Mouse (Mus musculus): Measurements from ENCODE around the gene Prkag3. TPM values are rescaled to one million over a fixed set of nuclear protein-coding genes. Genes with fewer than 3 reads are reported as not detected.

Gene Prkag3
- polyA plus RNA-seq (2021; fragmentation: Nextera tagmentation) = not detected in 2 replicates
- long read RNA-seq, experiment 1, partial matches to known transcripts = 1 of 1 reads
- long read RNA-seq, experiment 1, other reads (novel, unspliced or antisense) = 0 of 1 reads
- long read RNA-seq, experiment 2 = 0 reads

GRCm38 (mm10) chr1:74748643-74749271 is at the start of gene Prkag3:
Gene Prkag3 (minus strand): TSS chr1:74749221.

GRCm38 (mm10) chr1:74791249-74791648 is 42.2 kb upstream of the Prkag3 start, which contains the start of gene Wnt10a:
Gene Wnt10a (plus strand): TSS chr1:74791516.

GRCm38 (mm10) chr1:74771845-74771930 is 22.7 kb upstream of the Prkag3 start, which contains the start of gene Wnt6:
Gene Wnt6 (plus strand): TSS chr1:74771892.

GRCm38 (mm10) chr1:74713099-74713858 is 35.7 kb downstream of the Prkag3 start, which contains the start of gene Cyp27a1:
Gene Cyp27a1 (plus strand): TSS chr1:74713574.

Other genes with a start within 250 kb of the Prkag3 start
- gene Cnot9, start 243.2 kb downstream of the Prkag3 start, polyA plus RNA-seq (2021; fragmentation: Nextera tagmentation) = 18.9 and 20.1 TPM in 2 replicates
- 11.9 and 16.0 TPM in 2 replicates for gene Plcd4, start 206.3 kb downstream of the Prkag3 start, polyA plus RNA-seq (2021; fragmentation: Nextera tagmentation)
- gene Usp37, start 204.9 kb downstream of the Prkag3 start, polyA plus RNA-seq (2021; fragmentation: Nextera tagmentation) = 12.7 and 18.1 TPM in 2 replicates
- gene Zfp142, start 161.0 kb downstream of the Prkag3 start, polyA plus RNA-seq (2021; fragmentation: Nextera tagmentation) = 6.0 and 7.1 TPM in 2 replicates
- gene Bcs1l, start 160.9 kb downstream of the Prkag3 start, polyA plus RNA-seq (2021; fragmentation: Nextera tagmentation) = 23.3 and 24.6 TPM in 2 replicates
- 24.0 and 26.0 TPM in 2 replicates for gene Rnf25, start 147.8 kb downstream of the Prkag3 start, polyA plus RNA-seq (2021; fragmentation: Nextera tagmentation)
- gene Stk36, start 147.8 kb downstream of the Prkag3 start, polyA plus RNA-seq (2021; fragmentation: Nextera tagmentation) = 0.83 and 0.85 TPM in 2 replicates
- 1.2 and 1.4 TPM in 2 replicates for gene Ttll4, start 87.5 kb downstream of the Prkag3 start, polyA plus RNA-seq (2021; fragmentation: Nextera tagmentation)
- 4.4 and 4.7 TPM in 2 replicates for gene Cyp27a1, start 35.6 kb downstream of the Prkag3 start, polyA plus RNA-seq (2021; fragmentation: Nextera tagmentation)
- gene Wnt6, start 22.7 kb upstream of the Prkag3 start, polyA plus RNA-seq (2021; fragmentation: Nextera tagmentation) = 0.97 and 1.8 TPM in 2 replicates
- gene Wnt10a, start 42.3 kb upstream of the Prkag3 start, polyA plus RNA-seq (2021; fragmentation: Nextera tagmentation) = 15.5 and 19.0 TPM in 2 replicates
- 15.1 and 40.6 TPM in 2 replicates for gene Cdk5r2, start 105.7 kb upstream of the Prkag3 start, polyA plus RNA-seq (2021; fragmentation: Nextera tagmentation)
- 0.13 and 0.33 TPM in 2 replicates for gene Fev, start 136.2 kb upstream of the Prkag3 start, polyA plus RNA-seq (2021; fragmentation: Nextera tagmentation)
- 1.6 and 2.0 TPM in 2 replicates for gene Cryba2, start 143.9 kb upstream of the Prkag3 start, polyA plus RNA-seq (2021; fragmentation: Nextera tagmentation)
- gene Cfap65, start 186.4 kb upstream of the Prkag3 start, polyA plus RNA-seq (2021; fragmentation: Nextera tagmentation) = 0.55 and 0.65 TPM in 2 replicates
- 0.10 and 0.13 TPM in 2 replicates for gene Ihh, start 202.5 kb upstream of the Prkag3 start, polyA plus RNA-seq (2021; fragmentation: Nextera tagmentation)